Mouse (Mus musculus): ENCODE measurements at regions not wholly inside any gene's neighbourhood (a gene's known extent, or its start where the extent isn't known, plus 50 kb on each side); places are given as distances from the start of the nearest gene placed in this dataset.

- TF ChIP-seq CTCF (IDR thresholded peaks at IDR 0.05; ENCODE audit: low read depth, low read length) (no peak), TAL1 (conservative IDR thresholded peaks at IDR 0.05; ENCODE audit: low read depth, low read length) (no peak), GATA1 (IDR thresholded peaks at IDR 0.05; ENCODE audit: borderline replicate concordance, low read length) (no peak)
These were observed 80.3 kb upstream of the Rpl38 start for GRCm38 (mm10) chr11:114587986-114588385.

Data from G1E (cell line).